Mouse (Mus musculus): ENCODE data around the gene Tgfbr3l.
"Not testable (repeated sequence)": the region's sequence is repeated elsewhere in the genome, so short reads cannot be mapped to it uniquely, and the experiment has no call there.

Tgfbr3l gene

GRCm38 (mm10) chr8:4237814-4238433, 10.1 kb upstream of the Tgfbr3l start:
- DNase-seq (ENCODE audit: low spot score), result no peak

- DNase-seq (ENCODE audit: low spot score), result peak; percentile 100
These were observed 9.4 kb upstream of the Tgfbr3l start, which contains the start of the genes Map2k7 and Gm49320 for GRCm38 (mm10) chr8:4238434-4239192. Gene Map2k7 (plus strand): TSS chr8:4238740. Gene Gm49320 (plus strand): TSS chr8:4238865.

- DNase-seq (ENCODE audit: low spot score), result no peak
These were observed 8.7 kb upstream of the Tgfbr3l start for GRCm38 (mm10) chr8:4239193-4239890.

- no peak for DNase-seq (ENCODE audit: low spot score)
These were observed 3.0 kb upstream of the Tgfbr3l start for GRCm38 (mm10) chr8:4245061-4245460.

GRCm38 (mm10) chr8:4245737-4246136, 2.3 kb upstream of the Tgfbr3l start:
- no peak for DNase-seq (ENCODE audit: low spot score)

- DNase-seq (ENCODE audit: low spot score), result no peak
These were observed 773 bp upstream of the Tgfbr3l start for GRCm38 (mm10) chr8:4247241-4247640.

- DNase-seq (ENCODE audit: low spot score), result peak; percentile 57
These were observed 1.2 kb downstream of the Tgfbr3l start for GRCm38 (mm10) chr8:4249213-4249612.

GRCm38 (mm10) chr8:4250306-4250970, 2.4 kb downstream of the Tgfbr3l start:
- peak; percentile 81 for DNase-seq (ENCODE audit: low spot score)

- DNase-seq (ENCODE audit: low spot score), result no peak
These were observed 4.2 kb downstream of the Tgfbr3l start for GRCm38 (mm10) chr8:4252116-4252760.

GRCm38 (mm10) chr8:4252934-4253841, 5.2 kb downstream of the Tgfbr3l start, which contains the start of gene Snapc2:
Gene Snapc2 (plus strand): TSS chr8:4253080.
- peak; percentile 95 for DNase-seq (ENCODE audit: low spot score)

- DNase-seq (ENCODE audit: low spot score), result no peak
These were observed 6.0 kb downstream of the Tgfbr3l start for GRCm38 (mm10) chr8:4254001-4254400.

GRCm38 (mm10) chr8:4255471-4255870, 7.5 kb downstream of the Tgfbr3l start:
- DNase-seq (ENCODE audit: low spot score), result not testable (repeated sequence)

- DNase-seq (ENCODE audit: low spot score), result no peak
These were observed 8.9 kb downstream of the Tgfbr3l start for GRCm38 (mm10) chr8:4256911-4257310.

- DNase-seq (ENCODE audit: low spot score), result no peak
These were observed 9.3 kb downstream of the Tgfbr3l start for GRCm38 (mm10) chr8:4257350-4257749.

- DNase-seq (ENCODE audit: low spot score), result peak; percentile 74
These were observed 10.2 kb downstream of the Tgfbr3l start for GRCm38 (mm10) chr8:4258233-4258632.

GRCm38 (mm10) chr8:4258678-4259077, 10.7 kb downstream of the Tgfbr3l start:
- DNase-seq (ENCODE audit: low spot score), result peak; percentile 58

GRCm38 (mm10) chr8:4259125-4259804, 11.3 kb downstream of the Tgfbr3l start, which contains the start of gene Ctxn1:
Gene Ctxn1 (minus strand): TSS chr8:4259274.
- DNase-seq (ENCODE audit: low spot score), result peak; percentile 90

GRCm38 (mm10) chr8:4259805-4260170, 11.8 kb downstream of the Tgfbr3l start:
- DNase-seq (ENCODE audit: low spot score), result no peak

GRCm38 (mm10) chr8:4263105-4263791, 15.2 kb downstream of the Tgfbr3l start:
- DNase-seq (ENCODE audit: low spot score), result peak; percentile 80

All from testis, postnatal 14 days (tissue).